Mouse (Mus musculus) bone marrow macrophage, adult 2 months (primary cell): Measurements from ENCODE around the gene Stim1.

Experiments used
- CTCF ChIP-seq: IDR thresholded peaks from 2 replicates; pipeline ENCODE4 v1.5.1; 2012; ENCODE audit warnings: low read depth, mild to moderate bottlenecking, low read length, moderate library complexity
- POLR2A ChIP-seq: IDR thresholded peaks from 2 replicates; pipeline ENCODE4 v1.6.1; 2012; ENCODE audit warnings: mild to moderate bottlenecking, low read depth, low read length, borderline replicate concordance

- TF ChIP-seq CTCF (no peak), POLR2A (no peak)
Observed at GRCm38 (mm10) chr7:102347327-102347726, 79.7 kb downstream of the Stim1 start.
